Mouse (Mus musculus) erythroblast, embryonic 14.5 days (primary cell): ENCODE measurements around the gene Atl1.

ENCODE experiments used
- GATA1 ChIP-seq: IDR thresholded peaks from 2 replicates; pipeline ENCODE4 v1.6.1; 2012; ENCODE audit warnings: low read length, inconsistent platforms, mixed read lengths
- TAL1 ChIP-seq: IDR thresholded peaks from 3 replicates; pipeline ENCODE4 v1.6.1; 2012; ENCODE audit warnings: low read length, inconsistent platforms, mixed read lengths

- TF ChIP-seq TAL1 (no peak), GATA1 (no peak)
Observed at GRCm38 (mm10) chr12:69890476-69890875, 1.9 kb upstream of the Atl1 start.
